Mouse (Mus musculus): ENCODE results near the gene Alk.
A peak's percentile ranks its signal among the peaks of the same experiment; 100 is the strongest.

Alk gene

DNA sequence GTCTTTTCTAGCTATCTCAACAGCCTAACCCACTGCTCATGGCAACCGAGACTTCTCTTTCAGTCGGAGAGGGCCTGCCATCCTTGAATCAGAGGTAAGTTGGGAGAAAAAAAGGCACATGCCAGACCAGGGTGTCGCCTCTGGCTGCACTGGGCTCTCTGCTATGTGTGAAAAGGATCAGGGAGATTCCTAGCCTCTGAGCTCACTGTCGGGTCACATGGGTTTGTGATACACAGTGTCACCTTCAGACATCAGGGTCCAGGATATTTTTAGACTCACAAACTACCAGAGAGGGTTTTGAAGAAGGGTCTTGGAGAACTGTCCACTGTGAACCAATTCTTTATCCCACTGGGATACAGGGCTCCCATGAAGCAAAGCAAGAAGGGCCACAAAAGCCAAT is 352.9 kb downstream of the Alk start:
- DNase-seq, result no peak

DNA sequence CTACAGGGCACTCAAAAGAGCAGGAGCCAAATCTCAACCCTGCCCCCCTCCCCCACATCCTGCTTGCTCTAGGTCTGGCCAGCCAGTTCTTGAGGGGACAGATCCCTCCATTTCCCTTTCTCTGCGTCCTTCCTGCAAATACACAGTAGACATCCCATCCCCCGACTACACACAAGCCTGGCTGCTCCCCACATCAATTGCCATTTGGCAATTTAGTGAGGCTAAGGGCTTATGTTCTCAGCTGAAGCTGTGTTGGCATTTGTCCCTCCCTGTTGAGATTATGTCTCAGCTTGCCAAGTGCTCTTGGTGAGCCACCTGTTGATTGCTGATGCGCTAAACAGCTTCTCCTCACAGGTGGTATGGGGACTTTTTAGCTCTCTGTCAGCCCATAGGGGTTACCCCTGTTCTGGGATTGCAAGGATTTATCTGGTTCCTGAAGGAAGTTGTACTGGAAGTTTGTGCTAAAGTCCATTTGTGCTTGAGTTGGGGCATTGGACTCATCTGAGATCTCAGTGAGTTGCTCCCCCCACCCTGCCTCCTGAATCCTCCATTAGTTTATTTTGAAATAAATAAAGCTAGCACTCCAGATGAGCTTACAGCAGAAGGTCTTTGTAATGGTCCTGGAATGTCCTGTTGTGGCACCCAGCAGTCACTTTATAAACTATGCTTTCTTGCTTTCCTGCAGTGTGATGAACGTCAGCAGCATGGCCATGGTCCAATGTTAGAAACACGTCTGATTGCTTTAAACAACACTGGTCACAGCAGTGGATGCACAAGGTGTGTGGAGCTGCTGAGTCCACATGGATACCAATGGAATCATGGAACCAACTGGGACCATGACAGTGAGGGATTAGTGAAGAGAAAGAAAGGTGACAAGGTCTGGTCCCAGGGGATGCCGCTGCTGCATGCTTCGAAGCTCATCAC is 353.7 kb downstream of the Alk start:
- no peak for DNase-seq

DNA sequence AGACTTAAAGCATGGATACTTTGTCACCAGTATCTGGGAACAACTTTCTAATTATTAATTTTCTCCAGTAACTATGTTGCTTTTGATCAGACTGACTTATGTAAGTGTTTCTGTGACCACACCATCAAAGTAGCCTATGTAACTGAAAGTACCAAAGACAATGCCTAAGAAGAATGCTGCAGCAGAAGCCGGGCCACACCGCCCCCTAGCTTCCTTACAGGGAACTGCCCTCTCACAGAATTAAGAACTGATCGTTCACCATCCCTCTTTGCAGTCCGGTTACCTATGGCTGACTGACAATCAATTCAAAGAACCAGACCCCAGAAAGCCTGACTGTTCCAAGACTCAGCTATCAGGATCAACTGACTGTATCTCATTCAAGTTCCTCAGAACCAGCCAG is 362.4 kb downstream of the Alk start:
- DNase-seq, result peak; percentile 67 to 70

DNA sequence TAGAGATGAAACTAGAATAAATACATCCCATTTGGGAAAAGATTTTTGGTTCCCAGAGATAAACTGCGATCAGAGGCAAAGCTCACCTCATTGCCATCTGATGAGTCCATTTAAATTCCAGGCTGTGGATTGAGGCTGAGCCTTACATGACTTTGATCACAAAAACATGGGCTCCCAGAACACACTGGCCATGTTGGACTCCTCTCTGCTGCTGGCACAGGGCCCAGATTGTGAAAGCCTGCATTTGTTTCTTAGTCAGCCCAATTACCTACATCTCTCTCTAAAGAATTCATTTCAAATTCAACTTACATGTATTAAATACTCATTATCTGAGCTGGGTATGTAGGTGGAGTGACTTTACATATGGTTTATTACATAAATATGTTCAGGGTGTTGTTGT is 367.1 kb downstream of the Alk start:
- peak; percentile 27 for DNase-seq

DNA sequence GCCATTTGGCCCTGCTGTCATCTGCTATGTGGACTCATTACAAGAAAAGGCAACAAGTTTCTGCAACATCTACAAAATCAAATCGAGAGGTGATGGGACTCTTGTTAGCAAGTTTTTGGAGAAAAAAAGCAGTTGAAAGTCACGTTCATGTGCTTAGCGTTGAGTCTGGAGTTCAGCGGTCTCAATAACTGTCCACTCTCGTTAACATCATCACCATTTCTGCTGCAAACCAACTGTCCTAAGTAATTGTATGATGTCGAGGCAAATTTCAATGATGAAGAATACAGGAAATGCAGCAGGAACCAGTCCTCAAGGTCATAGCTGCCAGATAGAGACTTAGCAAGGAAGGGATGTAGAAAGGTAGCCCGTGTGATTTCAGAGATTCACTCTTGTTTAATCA is 373.5 kb downstream of the Alk start:
- DNase-seq, result no peak

DNA sequence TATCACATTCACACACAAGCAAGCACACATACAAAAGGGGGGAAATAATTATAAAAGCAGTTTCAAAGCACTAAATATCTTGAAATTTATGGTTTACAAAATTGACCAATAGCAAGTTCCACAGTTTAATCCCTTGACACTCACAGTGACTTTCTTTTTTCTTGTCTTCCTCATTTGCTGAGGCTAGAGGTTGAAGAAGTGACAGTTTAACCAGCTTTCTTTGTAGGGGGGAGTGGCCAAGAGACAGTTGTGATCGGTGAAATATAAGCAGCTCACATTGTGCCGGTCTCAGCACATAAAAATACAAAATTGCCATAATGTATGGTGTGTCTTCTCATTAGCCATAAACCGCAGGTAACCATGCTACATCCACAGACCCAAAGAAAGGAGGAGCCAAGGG is 385.6 kb downstream of the Alk start:
- no peak for DNase-seq

DNA sequence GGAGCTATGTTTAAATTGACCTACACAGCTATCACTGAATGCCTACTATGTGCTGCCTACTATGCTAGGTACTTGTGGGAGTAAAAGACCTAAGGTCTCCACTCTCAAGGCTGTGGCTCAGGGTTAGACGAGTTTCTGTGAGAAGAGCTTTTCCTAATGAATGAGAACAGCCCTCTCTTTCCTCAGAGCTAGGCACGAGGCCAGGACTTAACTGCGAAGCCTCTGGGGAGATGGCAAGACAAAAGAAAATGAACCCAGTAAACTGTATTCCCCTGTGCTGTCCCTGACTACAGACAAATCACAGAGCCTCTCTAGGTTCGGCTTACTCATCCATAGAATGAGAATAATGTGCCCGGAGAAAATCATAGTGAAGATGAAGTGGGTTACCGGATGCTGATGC is 406.9 kb downstream of the Alk start:
- no peak for DNase-seq

DNA sequence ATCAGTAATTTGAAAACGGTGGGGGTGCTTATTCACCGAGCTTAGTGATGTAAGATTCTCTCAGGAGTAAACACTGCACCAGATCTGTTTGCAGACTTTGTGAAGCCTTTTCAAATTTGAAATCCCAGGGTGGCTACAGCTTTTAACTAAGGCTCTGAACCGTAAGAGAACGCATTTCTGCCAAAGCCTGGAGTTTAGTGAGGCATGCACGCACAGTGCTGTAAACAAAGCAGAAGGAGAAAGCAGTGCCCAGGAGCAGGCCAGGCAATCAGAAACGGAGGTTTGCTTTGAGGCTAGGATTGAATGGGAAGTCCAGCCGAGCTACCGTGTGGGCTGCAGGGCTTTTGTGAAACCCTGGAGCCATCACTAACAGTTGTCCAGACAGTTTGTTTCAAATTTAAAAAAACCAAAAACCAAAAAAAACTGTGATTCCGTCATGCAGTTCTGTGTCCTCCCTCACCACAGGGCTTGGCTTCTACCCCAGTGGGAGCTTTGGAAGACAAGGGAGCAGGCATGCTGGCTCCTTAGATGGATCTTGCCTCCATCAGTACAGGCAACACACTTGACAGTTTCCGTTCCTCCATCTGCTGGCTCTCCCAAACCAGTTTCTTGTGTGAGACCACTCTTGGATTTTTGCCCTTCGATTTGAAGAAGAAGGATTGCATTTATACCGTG is 409.3 kb downstream of the Alk start:
- DNase-seq, result peak; percentile 5 to 15

DNA sequence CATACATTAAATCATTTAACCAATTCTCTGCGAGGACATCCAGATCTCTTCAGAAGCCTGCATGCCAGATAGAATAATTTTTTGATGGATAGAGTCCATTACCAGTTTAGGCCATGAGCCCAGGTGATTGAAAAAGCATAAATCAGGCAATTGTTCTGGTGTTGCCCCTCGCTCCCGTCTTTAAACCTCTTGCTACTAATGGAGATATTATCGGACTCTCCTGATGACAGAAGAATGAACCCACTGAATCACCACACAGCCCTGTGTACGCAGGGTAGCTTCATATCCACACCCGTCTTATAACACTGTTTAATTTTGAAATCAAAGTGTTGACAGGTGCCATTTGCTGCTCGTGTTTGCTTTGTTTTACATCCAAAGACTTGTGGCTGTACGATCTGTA is 413.9 kb downstream of the Alk start:
- DNase-seq, result no peak

DNA sequence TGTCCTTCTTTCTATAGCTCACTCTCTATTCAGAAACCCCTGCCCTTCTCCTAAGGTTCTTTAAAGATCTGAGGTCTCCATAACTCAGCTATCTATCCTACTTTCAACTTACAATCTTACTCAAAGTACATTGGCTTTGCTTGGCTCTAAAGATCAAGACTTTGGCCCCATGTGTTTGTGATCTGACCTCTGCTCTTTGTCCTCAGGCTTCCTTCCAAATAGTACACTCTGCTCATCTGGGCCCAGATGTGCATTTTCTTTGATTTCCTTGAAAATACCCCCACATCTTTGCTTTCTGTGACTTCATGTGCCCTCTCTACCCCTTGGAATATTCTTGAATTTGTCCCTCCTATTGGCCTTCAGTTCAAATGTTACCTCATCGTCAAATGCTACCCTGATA is 417.4 kb downstream of the Alk start:
- DNase-seq, result no peak

DNA sequence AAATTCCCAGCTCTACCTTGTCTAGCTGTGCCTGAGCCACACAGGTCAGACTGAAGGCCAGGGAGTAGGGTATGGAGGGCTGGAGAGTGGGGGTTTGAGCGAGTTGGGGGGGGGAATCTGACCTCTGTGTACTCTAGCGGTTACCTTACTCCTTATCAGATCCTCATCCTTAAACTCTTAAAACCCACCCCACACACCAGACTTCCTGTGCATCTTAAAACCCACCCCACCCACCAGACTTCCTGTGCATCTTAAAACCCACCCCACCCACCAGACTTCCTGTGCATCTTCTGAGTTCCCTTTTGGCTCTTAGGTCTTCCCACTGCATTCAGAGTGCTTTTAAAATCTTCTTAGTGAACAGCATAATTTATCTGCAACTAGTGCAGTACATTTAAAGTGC is 422.0 kb downstream of the Alk start:
- no peak for DNase-seq

DNA sequence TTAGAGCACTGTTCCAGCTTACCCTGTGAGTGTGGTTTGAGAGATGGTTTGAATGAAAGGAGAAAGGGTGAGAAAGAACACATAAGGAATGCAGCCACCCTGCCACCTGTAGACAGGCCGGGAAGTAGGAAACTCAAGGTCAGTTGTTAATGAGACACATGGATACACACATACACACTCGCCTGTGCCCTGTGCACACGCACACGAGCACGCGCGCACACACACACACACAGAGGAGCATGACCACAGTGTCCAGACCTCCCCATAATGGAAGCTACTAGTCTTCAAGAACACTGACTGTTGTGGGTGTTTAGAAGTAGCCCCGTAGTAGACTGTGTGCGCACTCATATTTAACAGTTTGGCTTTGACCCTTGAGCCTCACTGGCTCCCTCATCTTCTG is 424.2 kb downstream of the Alk start:
- no peak for DNase-seq

DNA sequence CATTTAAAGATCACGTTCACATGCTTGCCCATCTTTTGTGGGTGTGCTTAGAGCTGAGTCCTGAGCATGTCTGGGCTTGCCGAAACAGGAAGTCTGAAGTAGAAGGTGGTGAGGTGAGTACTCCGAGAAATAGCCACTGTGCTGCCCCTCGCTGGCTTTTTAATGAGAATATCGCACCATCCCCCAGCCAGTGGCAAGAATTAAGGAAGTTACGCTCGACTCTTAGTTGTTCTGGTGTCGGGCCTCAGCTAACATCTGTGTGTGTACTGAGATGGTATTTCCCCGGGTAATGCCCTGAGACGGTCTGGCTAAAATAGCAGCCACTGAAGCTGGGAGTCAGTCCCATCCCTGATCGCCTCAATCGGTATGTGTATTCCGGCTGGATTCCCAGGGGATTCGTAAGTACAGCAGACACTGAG is 424.7 kb downstream of the Alk start:
- DNase-seq, result no peak

DNA sequence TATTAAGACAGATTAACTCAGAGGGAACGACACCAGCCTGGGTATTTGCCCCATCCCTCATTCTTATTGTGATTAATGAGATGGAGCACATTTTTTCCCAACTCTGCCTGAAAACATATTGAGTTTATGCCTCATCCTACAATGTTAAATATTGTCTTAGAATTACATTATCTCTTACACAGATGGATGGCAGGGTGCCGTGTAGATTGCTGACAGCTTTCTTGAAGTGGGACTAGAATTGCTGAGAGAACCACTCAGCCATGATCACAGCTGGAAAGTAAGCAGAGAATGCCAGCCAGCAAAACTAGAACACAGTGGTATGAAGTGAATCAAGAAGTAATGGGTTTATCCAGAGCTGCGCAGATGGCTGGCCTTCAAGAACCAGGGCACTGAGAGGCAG is 430.6 kb downstream of the Alk start:
- DNase-seq, result no peak

DNA sequence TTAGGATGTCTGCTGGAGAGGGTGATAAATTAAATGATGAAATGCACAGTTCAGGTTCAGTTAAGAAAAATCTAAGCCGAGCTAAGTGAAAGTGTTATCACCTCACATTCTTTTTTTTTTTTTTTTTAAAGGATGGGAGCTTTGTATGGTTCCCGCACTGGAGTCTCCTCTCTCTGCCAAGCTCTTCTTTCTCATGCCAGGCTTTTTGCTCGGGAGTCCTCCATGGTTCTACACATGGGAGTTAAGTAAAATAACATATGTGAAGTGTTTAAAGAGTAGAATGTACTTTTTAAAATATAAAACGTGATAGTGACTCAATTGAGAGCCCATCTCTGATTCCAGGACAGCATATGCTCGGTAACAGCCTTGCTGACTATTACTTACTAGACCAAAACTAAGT is 436.3 kb downstream of the Alk start:
- no peak for DNase-seq

DNA sequence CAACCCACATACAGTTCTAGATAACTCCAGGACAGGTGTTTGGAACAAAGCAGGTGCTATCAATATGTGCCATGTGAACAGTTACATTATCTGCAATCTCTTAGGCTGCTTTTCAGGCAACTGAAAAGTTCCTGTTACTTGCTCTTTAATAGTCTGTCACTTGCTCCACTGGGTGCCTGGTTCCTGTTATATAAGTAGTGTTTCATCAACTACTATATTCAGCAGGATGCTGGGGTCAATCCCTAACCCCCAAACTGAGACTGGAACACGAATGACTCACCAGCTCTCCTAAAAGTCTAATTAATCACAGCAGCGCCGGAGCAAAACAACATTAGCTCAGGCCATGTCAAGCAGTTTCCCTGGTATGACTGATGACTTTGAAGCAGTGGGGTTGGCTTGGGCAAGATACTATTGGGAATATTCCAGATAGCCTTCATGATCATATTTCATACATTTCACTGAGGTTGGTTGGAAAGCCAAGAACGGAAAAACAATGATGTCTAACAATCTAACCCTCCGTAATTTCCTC is 445.5 kb downstream of the Alk start:
- DNase-seq, result no peak

DNA sequence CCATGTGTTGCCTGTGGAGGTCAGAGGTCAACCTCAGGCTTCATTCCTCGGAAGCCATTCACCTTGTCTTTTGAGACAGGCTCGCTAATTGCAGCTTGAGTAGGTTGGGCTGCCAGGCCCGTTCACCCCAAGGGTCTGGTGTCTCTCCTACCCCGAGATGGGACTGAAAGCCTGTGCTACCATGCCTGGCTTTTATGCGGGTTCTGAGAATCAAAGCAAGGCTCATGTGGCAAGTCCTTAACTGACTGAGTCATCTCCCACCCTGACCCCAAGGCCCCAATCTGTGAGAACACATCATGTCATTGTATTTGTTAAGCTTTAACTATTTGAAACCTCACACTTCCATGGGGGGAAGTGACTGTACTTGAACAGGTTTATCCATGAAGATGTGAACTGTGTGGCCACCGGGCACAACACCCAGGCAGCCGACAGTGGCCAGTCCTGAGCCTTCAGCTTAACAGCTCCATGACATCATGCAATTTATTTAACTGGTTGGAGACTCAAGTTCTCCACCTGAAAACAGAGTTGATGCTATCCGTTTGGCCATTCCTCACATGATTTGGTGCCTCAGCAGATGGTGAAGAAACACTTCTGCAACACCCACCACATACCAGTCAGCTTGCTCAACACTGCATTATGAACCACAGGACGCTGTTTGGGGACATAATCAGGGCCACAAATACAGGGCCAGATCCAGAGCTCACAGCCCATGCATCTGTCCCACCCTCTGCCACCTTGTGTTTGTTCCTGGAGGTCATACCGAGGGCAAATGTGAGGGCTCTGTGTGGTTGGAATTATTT is 446.4 kb downstream of the Alk start:
- DNase-seq, result no peak

DNA sequence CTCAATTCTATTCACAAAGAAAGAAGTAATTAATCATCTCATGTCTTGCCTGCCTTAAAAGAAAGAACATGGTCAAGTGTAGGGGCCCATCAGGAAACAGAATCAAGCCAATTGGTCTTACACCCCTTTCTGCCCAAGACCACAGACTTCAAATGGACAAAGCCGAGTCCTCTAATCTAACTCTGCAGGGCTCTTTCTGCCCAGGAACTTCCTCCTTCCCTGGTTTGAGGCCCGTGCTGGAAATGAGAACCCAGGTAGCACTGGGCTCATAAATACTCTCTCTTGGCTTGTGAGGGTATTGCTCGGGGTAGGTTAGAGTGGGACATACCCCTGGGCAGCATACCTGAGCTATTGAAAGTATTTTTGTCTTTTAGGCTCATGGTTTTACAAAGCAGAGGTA is 451.4 kb downstream of the Alk start:
- no peak for DNase-seq

DNA sequence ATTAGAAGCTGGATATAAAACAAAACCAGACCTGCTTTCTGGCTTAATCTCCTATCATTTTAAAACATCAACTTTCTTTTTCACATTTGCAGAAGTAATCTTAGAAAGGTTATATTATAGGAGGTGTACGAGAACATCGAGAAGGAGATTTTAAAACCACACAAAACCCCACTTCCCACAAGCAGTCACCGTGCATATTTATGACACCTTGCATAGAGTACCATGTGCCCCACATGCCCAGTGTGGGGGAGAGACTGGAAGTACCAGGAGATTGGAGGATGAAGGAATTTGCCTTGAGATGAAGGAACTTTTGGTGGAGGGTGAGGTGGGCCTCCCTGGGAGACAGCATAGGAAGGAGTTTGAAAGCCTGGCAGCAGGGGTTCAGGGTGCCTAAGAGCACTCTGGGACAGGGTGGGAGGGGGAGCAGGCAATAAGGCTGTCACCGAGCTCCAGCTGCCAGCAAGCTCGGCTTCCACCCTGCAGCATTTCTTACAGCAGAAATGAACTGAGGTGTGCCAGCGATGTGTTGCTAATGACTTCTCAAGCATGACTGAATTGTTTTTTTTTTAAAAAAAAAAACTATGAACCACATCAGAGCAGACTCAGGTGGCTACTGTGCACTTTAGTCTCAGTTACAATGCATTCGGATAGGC is 459.4 kb downstream of the Alk start:
- peak in 1 of 2 experiments; percentile 40 for DNase-seq

DNA sequence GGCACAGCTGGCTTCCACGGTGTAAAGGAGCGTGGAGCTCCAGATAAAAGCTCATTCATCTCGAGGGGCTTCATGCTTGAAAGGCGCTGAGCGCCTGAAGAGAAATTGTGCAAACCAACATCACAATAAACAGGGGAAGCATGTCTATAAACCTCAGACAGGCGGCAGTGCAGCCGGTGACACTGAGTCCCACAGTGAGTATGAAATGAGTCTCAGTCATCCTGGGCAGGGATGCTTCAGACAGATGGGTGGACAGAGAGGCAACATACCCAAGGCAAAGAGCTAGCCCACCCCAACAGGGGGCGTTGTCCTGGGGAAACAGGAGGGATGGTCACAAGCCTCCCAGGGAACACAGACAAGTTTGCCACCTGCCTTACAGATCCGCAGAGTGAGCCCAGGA is 460.0 kb downstream of the Alk start:
- DNase-seq, result no peak

DNA sequence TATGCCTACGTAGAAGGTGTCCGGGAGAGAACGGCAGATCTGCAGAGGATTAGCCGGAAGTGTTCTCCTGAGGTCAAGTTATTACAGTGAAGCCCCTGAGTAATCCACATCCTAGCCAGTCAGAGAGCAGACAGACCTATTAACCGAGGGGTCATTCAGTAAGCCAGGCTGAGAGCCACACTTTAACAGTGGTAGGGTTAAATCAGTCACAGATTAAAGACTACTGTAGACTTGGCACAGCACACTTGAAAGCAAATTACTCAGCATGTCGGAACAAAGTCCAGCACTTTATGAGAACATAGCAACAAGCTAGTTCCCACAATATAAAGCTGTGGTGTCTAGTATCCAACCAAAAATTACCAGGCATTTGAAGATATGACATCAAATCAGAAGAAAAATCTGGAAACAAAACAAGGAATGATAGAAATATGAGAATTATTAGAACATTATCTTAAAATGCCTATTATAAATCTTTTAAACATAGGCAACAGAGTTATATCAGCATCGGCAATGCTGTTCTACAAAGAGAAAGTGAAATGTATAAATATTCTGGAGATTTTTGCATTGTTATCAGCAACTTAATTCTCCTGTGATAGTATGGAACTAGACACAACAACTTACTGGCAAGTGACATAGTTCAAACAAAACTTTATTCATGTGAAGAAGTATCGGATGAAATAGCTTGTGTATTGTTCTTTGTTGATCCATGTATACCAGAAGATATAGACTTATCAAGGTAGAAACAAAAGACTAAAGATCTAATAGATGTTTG is 472.1 kb downstream of the Alk start:
- peak in 1 of 2 experiments; percentile 36 for DNase-seq

DNA sequence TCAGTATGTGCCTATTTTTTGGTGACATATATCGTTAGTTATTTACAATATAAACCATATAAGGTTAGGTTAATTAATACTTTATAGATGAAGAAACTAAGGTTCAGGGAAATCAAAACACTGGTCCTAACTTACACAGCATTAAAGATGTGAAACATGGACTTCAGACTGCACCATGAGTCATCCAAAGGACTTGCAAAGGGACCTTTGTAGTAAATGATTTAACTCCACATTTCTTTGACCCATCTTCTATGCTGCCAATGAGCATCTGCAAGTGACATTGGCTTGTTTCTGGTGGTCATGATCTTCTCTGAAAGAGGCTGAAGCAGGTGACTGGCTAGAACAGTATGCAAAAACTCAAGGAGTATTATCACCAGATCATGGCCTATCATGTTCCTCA is 482.8 kb downstream of the Alk start:
- no peak for DNase-seq
